Mouse (Mus musculus) cerebellum, adult (tissue): ENCODE measurements around the gene Yy1.

ENCODE experiments used
- ATAC-seq: cut with Nextera tagmentation; 2 replicates; pipeline ENCODE4 v1.9.2; 2017; ENCODE audit warnings: mild to moderate bottlenecking, moderate library complexity, mixed read lengths; ENCODE audit not compliant: insufficient number of reproducible peaks, low FRiP score, low TSS enrichment

Yy1 gene

GRCm38 (mm10) chr12:108852822-108853221 is 60.0 kb downstream of the Yy1 start:
- no peak for ATAC-seq

- ATAC-seq = no peak
These were observed 62.3 kb downstream of the Yy1 start for GRCm38 (mm10) chr12:108855081-108855480.

GRCm38 (mm10) chr12:108856186-108856585 is 63.4 kb downstream of the Yy1 start:
- no peak for ATAC-seq

- no peak for ATAC-seq
These were observed 64.3 kb downstream of the Yy1 start for GRCm38 (mm10) chr12:108857109-108857508.

- no peak for ATAC-seq
These were observed 64.9 kb downstream of the Yy1 start for GRCm38 (mm10) chr12:108857589-108858184.

DNA sequence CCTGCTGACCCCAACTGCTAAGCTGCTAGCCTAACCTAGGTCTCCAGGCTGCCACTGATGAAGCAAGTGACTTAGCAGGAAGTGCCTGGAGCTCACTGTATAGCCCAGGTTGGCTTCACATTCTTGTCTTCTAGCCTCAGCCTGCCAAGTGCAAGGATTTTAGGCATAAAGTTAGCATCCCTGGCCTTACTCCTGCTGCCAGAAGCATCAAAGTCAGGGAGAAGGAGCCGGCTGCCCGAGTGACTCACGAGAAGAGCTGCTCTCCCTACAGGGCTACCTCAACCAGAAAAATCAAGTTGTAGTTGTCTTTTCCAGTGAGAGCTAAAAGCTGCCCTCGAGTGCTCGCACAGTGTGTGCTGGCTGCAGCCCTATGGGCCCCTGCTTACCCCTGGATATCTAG is 65.7 kb downstream of the Yy1 start:
- no peak for ATAC-seq

DNA sequence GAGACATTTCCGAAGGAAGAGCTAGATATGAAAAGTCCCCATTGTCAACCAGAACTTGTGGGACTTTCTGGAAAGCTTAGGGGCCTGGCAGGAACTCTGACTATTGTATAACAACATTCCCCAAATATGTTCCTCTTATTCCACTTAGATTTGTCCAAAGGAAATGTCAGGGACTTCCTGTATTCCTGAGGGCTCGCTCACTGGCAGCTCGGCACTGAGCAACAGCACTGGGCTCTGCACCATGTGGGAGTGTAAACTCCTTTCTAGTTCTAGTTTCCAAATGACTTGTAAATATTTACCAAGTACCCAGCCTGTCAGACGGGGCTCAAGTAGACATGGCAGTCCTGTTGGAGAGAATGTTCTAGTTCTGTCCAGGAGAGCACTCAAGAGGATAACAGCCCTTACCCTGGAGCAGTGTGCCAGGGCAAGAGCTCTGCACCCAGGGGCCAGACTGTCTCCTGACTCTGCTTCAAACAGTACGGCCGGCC is 72.3 kb downstream of the Yy1 start:
- no peak for ATAC-seq

GRCm38 (mm10) chr12:108869575-108869974 is 76.8 kb downstream of the Yy1 start:
- ATAC-seq = no peak
